Mouse (Mus musculus) cortical plate, adult 2 months (tissue): ENCODE measurements around the gene Nf2.

Experiments
- CTCF ChIP-seq: fragments of 200-500 bp; IDR thresholded peaks from 2 replicates; pipeline ENCODE4 v1.5.1; 2011; ENCODE audit warnings: mild to moderate bottlenecking, control low read depth, low read length; ENCODE audit not compliant: insufficient read depth; ENCODE audit errors: extremely low read depth
- POLR2A ChIP-seq: fragments of 200-500 bp; IDR thresholded peaks from 2 replicates; pipeline ENCODE4 v1.6.1; 2011; ENCODE audit warnings: mild to moderate bottlenecking, low read length, control low read depth; ENCODE audit not compliant: insufficient read depth; ENCODE audit errors: extremely low read depth

- TF ChIP-seq CTCF (no peak), POLR2A (no peak)
Measured at GRCm38 (mm10) chr11:4736355-4736754, 113.0 kb downstream of the Nf2 start.
